Comparison of ENCODE assay signal across 29 mouse cellular contexts in the genomic region with DNA sequence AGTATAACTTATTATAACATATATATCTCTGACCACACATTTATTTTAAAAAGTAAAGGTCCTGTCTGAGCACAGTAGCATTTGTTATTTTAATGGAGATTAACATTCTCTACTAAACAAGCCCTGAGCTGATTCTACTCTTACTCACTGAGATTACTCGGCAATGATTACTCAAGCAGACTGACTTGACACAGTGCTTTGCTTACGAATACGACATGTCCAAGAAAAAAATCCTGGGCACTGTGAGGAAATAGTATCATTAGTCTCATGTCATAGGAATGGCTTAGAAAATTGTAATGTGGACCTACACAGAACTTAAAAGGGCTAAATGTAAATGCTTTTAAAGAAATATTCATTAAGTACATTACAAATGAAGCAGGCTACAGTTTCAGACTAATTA. TPM values are rescaled to one million over a fixed set of nuclear protein-coding genes. Genes with fewer than 3 reads are reported as not detected.
DNase-seq lines count a peak whose midpoint lies in the region; ATAC-seq and TF ChIP-seq lines count a peak whose summit lies in the region.
"Had no signal": no experiment of that assay in that cellular context is flagged by ENCODE, and none has a peak within 500 bp of the region (broad histone marks: within the 10 kb centered on the region; RNA-seq: fewer than 3 reads in every experiment).

No protein-coding gene starts in this region.

- no peak for TF ChIP-seq POLR2A in brain, embryonic 14.5 days (IDR thresholded peaks at IDR 0.05; ENCODE audit: borderline replicate concordance, extremely low read depth, insufficient read depth, insufficient read length, poor library complexity, severe bottlenecking)

- TF ChIP-seq CTCF in brain, embryonic 14.5 days (IDR thresholded peaks at IDR 0.05; ENCODE audit: borderline replicate concordance, extremely low read depth, insufficient read depth, insufficient read length) = no peak
- TF ChIP-seq CTCF in stomach, postnatal 0 days (IDR thresholded peaks at IDR 0.05; ENCODE audit: low read depth) = no peak

- TF ChIP-seq EP300 in stomach, postnatal 0 days (optimal IDR thresholded peaks at IDR 0.05) = no peak

- ATAC-seq in stomach, postnatal 0 days (ENCODE audit: low FRiP score, low TSS enrichment) = 0 out of 2 replicates have a peak, but pooled peaks have one; percentile 45
- ATAC-seq in cerebellum, adult (ENCODE audit: insufficient number of reproducible peaks, low FRiP score, low TSS enrichment) = no peak
- ATAC-seq in kidney, embryonic 15.5 days (replicated peaks; ENCODE audit: low FRiP score) = no peak
- ATAC-seq: hindbrain, embryonic 16.5 days; midbrain, embryonic 16.5 days had no signal

- H3K36me3 ChIP-seq in stomach, postnatal 0 days (ENCODE audit: control insufficient read depth, insufficient read depth, low read length) = 0 out of 2 replicates have a peak, but pooled peaks cover 3% of the 10 kb centered on the region
- peaks cover 19% of the 10 kb centered on the region for H3K36me3 ChIP-seq in kidney, embryonic 15.5 days

- no peaks in the 10 kb centered on the region for H3K4me1 ChIP-seq in stomach, postnatal 0 days (replicated peaks; ENCODE audit: control insufficient read depth, insufficient read depth)
- peaks cover 5% of the 10 kb centered on the region; the same call in 1 of the 2 replicates for H3K4me1 ChIP-seq in kidney, embryonic 15.5 days
- H3K4me1 ChIP-seq: limb, embryonic 12.5 days; liver, embryonic 15.5 days had no signal

- H3K27ac ChIP-seq in stomach, postnatal 0 days (replicated peaks) = no peak overlapping the region
- no peak overlapping the region for H3K27ac ChIP-seq in kidney, embryonic 15.5 days
- H3K27ac ChIP-seq: hindbrain, embryonic 10.5 days; layer of hippocampus, adult 2 months; limb, embryonic 12.5 days; liver, embryonic 15.5 days had no signal

- H3K27me3 ChIP-seq in stomach, postnatal 0 days (ENCODE audit: control insufficient read depth, insufficient read depth, low read length) = no peaks in the 10 kb centered on the region
- H3K27me3 ChIP-seq in kidney, embryonic 15.5 days = no peaks in the 10 kb centered on the region
- H3K27me3 ChIP-seq: limb, embryonic 12.5 days; liver, embryonic 15.5 days had no signal

- no peak overlapping the region for H3K4me3 ChIP-seq in stomach, postnatal 0 days (ENCODE audit: low read depth, low read length)
- H3K4me3 ChIP-seq in kidney, embryonic 15.5 days (replicated peaks) = no peak overlapping the region
- H3K4me3 ChIP-seq: hindbrain, embryonic 10.5 days; layer of hippocampus, adult 2 months; limb, embryonic 12.5 days; liver, embryonic 15.5 days had no signal

- DNase-seq in adrenal gland, adult 2 months = peak; percentile 37
- no peak for DNase-seq in adrenal gland, postnatal 14 days
- peak; percentile 24 for DNase-seq in MN1 (ENCODE audit: low spot score)
- DNase-seq in brain, embryonic 14.5 days (ENCODE audit: low read depth) = peak; percentile 55
- DNase-seq in stomach, postnatal 0 days (ENCODE audit: low spot score) = no peak
- DNase-seq: adrenal gland, postnatal 25 days; cerebellum, adult 2 months; cerebellum, postnatal 14 days; gastrocnemius, postnatal 10 days; heart, postnatal 14 days; kidney, adult 18-20 months; kidney, postnatal 36 days; lung, embryonic 14.5 days; lung, postnatal 36 days; right cerebral cortex, adult 18-20 months; thymus, postnatal 4 days had no signal

- H3K9ac ChIP-seq in stomach, postnatal 0 days (ENCODE audit: low read length) = no peak overlapping the region
- no peak overlapping the region for H3K9ac ChIP-seq in kidney, embryonic 15.5 days
- H3K9ac ChIP-seq: limb, embryonic 12.5 days; liver, embryonic 15.5 days; lung, embryonic 14.5 days had no signal

- no peaks in the 10 kb centered on the region for H3K9me3 ChIP-seq in stomach, postnatal 0 days (ENCODE audit: control insufficient read depth, low read length)
- H3K9me3 ChIP-seq in kidney, embryonic 15.5 days (replicated peaks) = no peaks in the 10 kb centered on the region
- H3K9me3 ChIP-seq: hindbrain, embryonic 10.5 days; limb, embryonic 12.5 days; liver, embryonic 15.5 days had no signal

- no peak overlapping the region for H3K4me2 ChIP-seq in stomach, postnatal 0 days (replicated peaks; ENCODE audit: low read depth)
- no peak overlapping the region for H3K4me2 ChIP-seq in kidney, embryonic 15.5 days
- H3K4me2 ChIP-seq: limb, embryonic 12.5 days; liver, embryonic 15.5 days; lung, embryonic 14.5 days; midbrain, embryonic 11.5 days had no signal

- WGBS in stomach, postnatal 0 days = 17% methylated on average over 3 of the region's 3 CpGs
- 65% methylated on average over 3 of the region's 3 CpGs for WGBS in kidney, embryonic 15.5 days

RNA-seq across cellular contexts. Expression of a gene that starts 20.0 kb away (rescaled TPM):
- total RNA-seq in adrenal gland, adult 2 months (2021) = 10 to 100 TPM; 23.2 to 31.4 TPM
- 16.0 and 18.4 TPM in 2 replicates for polyA plus RNA-seq in adrenal gland, adult 2 months (2012; rRNA removed)
- 29.7 and 29.9 TPM in 2 replicates for total RNA-seq in adrenal gland, postnatal 14 days (2021)
- polyA plus RNA-seq in brain, embryonic 14.5 days (2012; rRNA removed) = 46.1 and 58.4 TPM in 2 replicates
- 16.7 and 16.8 TPM in 2 replicates for polyA plus RNA-seq in stomach, postnatal 0 days (2015; fragmentation: Nextera tagmentation; extraction: Ambion mirVana)
- polyA plus RNA-seq in kidney, embryonic 15.5 days (2015; fragmentation: Nextera tagmentation; extraction: Ambion mirVana) = 57.4 and 62.1 TPM in 2 replicates

RNA-seq across cellular contexts. Expression of a gene that starts 43.1 kb away (rescaled TPM):
- under 1 TPM in 1 of 2 experiments, not detected in 1; 0.52 TPM for total RNA-seq in adrenal gland, adult 2 months (2021)
- not detected in 2 replicates for polyA plus RNA-seq in adrenal gland, adult 2 months (2012; rRNA removed)
- total RNA-seq in adrenal gland, postnatal 14 days (2021) = 0.44 and 0.60 TPM in 2 replicates
- 3.6 and 4.6 TPM in 2 replicates for polyA plus RNA-seq in brain, embryonic 14.5 days (2012; rRNA removed)
- polyA plus RNA-seq in stomach, postnatal 0 days (2015; fragmentation: Nextera tagmentation; extraction: Ambion mirVana) = 20.1 and 22.4 TPM in 2 replicates
- polyA plus RNA-seq in kidney, embryonic 15.5 days (2015; fragmentation: Nextera tagmentation; extraction: Ambion mirVana) = 8.5 and 8.7 TPM in 2 replicates
- total RNA-seq: adrenal gland, postnatal 25 days; granulocyte monocyte progenitor cell, adult 5-6 weeks; liver, adult 2 months; megakaryocyte, adult 5-6 weeks; neutrophil, adult 5-6 weeks had no signal
- polyA plus RNA-seq: liver, adult 2 months had no signal

Comparison
In these comparisons a context has a peak if more than half of its experiments do, and no peak if none do; other contexts are left out.
1. DNase-seq: peak in adrenal gland, adult 2 months (single experiment), MN1 (single experiment) and brain, embryonic 14.5 days (single experiment); none in adrenal gland, postnatal 14 days (single experiment) and stomach, postnatal 0 days (single experiment).